Mouse (Mus musculus) myocyte (in vitro differentiated cells): Measurements from ENCODE around the gene Dlg2.

Experiments
- E2F4 ChIP-seq: IDR thresholded peaks from one replicate; pipeline ENCODE4 v1.6.1; 2011; ENCODE audit warnings: mild to moderate bottlenecking, control low read depth, moderate library complexity; ENCODE audit not compliant: insufficient read depth
- POLR2A ChIP-seq: IDR thresholded peaks from one replicate; pipeline ENCODE4 v1.6.1; 2011; ENCODE audit warnings: low read depth, mild to moderate bottlenecking, control low read depth, moderate library complexity; ENCODE audit not compliant: insufficient read length

DNA sequence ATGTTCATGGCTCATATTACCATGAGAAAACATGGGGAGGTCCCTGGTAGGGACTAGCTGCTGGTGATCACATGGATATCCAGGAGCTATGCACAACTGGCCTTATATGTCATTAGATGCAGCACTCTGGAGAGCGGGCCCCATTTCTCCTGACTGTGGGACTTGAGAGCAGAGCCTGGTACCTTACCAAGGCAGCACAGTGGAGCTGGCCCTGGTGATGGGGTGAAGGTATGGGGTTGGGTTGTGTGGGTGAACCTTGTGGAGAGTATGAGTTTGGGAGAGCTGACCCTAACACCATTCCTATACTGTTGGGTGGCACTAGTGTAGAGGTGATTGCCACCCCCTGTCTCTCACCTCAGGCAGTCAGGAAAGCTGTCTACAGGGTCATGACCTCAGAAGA lies 311.5 kb downstream of the Dlg2 start:
- TF ChIP-seq POLR2A, result no peak
- TF ChIP-seq E2F4, result no peak
